ENCODE assay signal across 8 mouse cellular contexts in genomic region chr2:30236426-30237198, GRCm38 (mm10). TPM values are rescaled to one million over a fixed set of nuclear protein-coding genes. Genes with fewer than 3 reads are reported as not detected.
A peak's percentile ranks its signal among the peaks of the same experiment; 100 is the strongest.
DNase-seq lines count a peak whose midpoint lies in the region; ATAC-seq and TF ChIP-seq lines count a peak whose summit lies in the region.

No protein-coding gene starts in this region.

- H3K9ac ChIP-seq in heart, embryonic 11.5 days (ENCODE audit: low read depth, low read length) = peak overlapping the region; percentile 94
- H3K9ac ChIP-seq in ES-Bruce4 (ENCODE audit: low read depth, poor library complexity, severe bottlenecking) = peak overlapping the region; percentile 87
- H3K9ac ChIP-seq in forebrain, embryonic 11.5 days (ENCODE audit: low read length) = peak overlapping the region; percentile 74
- peak overlapping the region; percentile 83 for H3K9ac ChIP-seq in limb, embryonic 15.5 days

- peaks cover 30% of the 10 kb centered on the region for H3K4me1 ChIP-seq in heart, embryonic 11.5 days (ENCODE audit: control insufficient read depth, insufficient read depth, low read length)
- no peaks in the 10 kb centered on the region for H3K4me1 ChIP-seq in ES-Bruce4 (ENCODE audit: control insufficient read depth, insufficient read depth, low read length)
- H3K4me1 ChIP-seq in forebrain, embryonic 11.5 days (replicated peaks; ENCODE audit: control insufficient read depth, insufficient read depth, low read length) = peaks cover 10% of the 10 kb centered on the region; the same call in 1 of the 2 replicates
- peaks cover 27% of the 10 kb centered on the region for H3K4me1 ChIP-seq in limb, embryonic 15.5 days

- peak overlapping the region; percentile 97 for H3K4me2 ChIP-seq in heart, embryonic 11.5 days
- H3K4me2 ChIP-seq in forebrain, embryonic 11.5 days (ENCODE audit: low read depth, low read length, severe bottlenecking) = peak overlapping the region; percentile 80
- H3K4me2 ChIP-seq in limb, embryonic 15.5 days = peak overlapping the region; percentile 77

- peak overlapping the region; percentile 92 for H3K27ac ChIP-seq in heart, embryonic 11.5 days (ENCODE audit: low read depth, low read length)
- 0 out of 2 replicates have a peak overlapping the region, but pooled peaks have one; percentile 3 for H3K27ac ChIP-seq in ES-Bruce4 (ENCODE audit: insufficient read depth, low read length)
- peak overlapping the region; percentile 48; the same call in 1 of the 2 replicates for H3K27ac ChIP-seq in forebrain, embryonic 11.5 days (ENCODE audit: low read depth, low read length)
- H3K27ac ChIP-seq in limb, embryonic 15.5 days = peak overlapping the region; percentile 94

- 4% methylated on average over 18 of the region's 18 CpGs for WGBS in heart, embryonic 11.5 days (ENCODE audit: insufficient replicate concordance)
- WGBS in forebrain, embryonic 11.5 days = 7% methylated on average over 18 of the region's 18 CpGs
- WGBS in limb, embryonic 15.5 days = 2% methylated on average over 18 of the region's 18 CpGs

- no peak for ATAC-seq in heart, embryonic 11.5 days (replicated peaks; ENCODE audit: insufficient number of reproducible peaks, low FRiP score, low TSS enrichment)
- 0 out of 2 replicates have a peak, but pooled peaks have one; percentile 5 for ATAC-seq in forebrain, embryonic 11.5 days (replicated peaks; ENCODE audit: low FRiP score)
- ATAC-seq in limb, embryonic 15.5 days (ENCODE audit: insufficient number of reproducible peaks, low FRiP score, low TSS enrichment, low read depth) = no peak

- no peak for TF ChIP-seq POLR2A in ES-Bruce4 (IDR thresholded peaks at IDR 0.05; ENCODE audit: insufficient read depth, low read length)

- no peak for TF ChIP-seq CTCF in ES-Bruce4 (IDR thresholded peaks at IDR 0.05; ENCODE audit: low read depth, low read length)

- H3K36me3 ChIP-seq in heart, embryonic 11.5 days (ENCODE audit: control insufficient read depth, insufficient read depth, low read length) = peaks cover 10% of the 10 kb centered on the region
- H3K36me3 ChIP-seq in ES-Bruce4 (ENCODE audit: control insufficient read depth, insufficient read depth, low read length, poor library complexity, severe bottlenecking) = no peaks in the 10 kb centered on the region; the same call in 1 of the 2 replicates
- peaks cover 3% of the 10 kb centered on the region; the same call in 1 of the 2 replicates for H3K36me3 ChIP-seq in forebrain, embryonic 11.5 days (ENCODE audit: control insufficient read depth, insufficient read depth, low read length)
- peaks cover 17% of the 10 kb centered on the region for H3K36me3 ChIP-seq in limb, embryonic 15.5 days

- no peak for DNase-seq in heart, postnatal 4 days
- no peak for DNase-seq in forebrain, embryonic 11.5 days (ENCODE audit: low spot score)
- no peak for DNase-seq in urinary bladder, postnatal 36 days (ENCODE audit: low spot score in 2 of 2)
- no peak for DNase-seq in layer of hippocampus, adult 9-10 months (ENCODE audit: low spot score)
- no peak for DNase-seq in frontal cortex, postnatal 10 days (ENCODE audit: low spot score in 2 of 2)

- H3K4me3 ChIP-seq in heart, embryonic 11.5 days (ENCODE audit: low read depth, low read length) = peak overlapping the region; percentile 95
- H3K4me3 ChIP-seq in ES-Bruce4 (ENCODE audit: low read depth, low read length) = peak overlapping the region; percentile 73
- H3K4me3 ChIP-seq in forebrain, embryonic 11.5 days (ENCODE audit: low read depth, low read length) = peak overlapping the region; percentile 89
- peak overlapping the region; percentile 89 for H3K4me3 ChIP-seq in limb, embryonic 15.5 days

- no peaks in the 10 kb centered on the region for H3K27me3 ChIP-seq in heart, embryonic 11.5 days (ENCODE audit: control insufficient read depth, insufficient read depth, low read length)
- H3K27me3 ChIP-seq in ES-Bruce4 (ENCODE audit: control insufficient read depth, insufficient read depth, low read length, poor library complexity, severe bottlenecking) = no peaks in the 10 kb centered on the region
- H3K27me3 ChIP-seq in forebrain, embryonic 11.5 days (ENCODE audit: control insufficient read depth, insufficient read depth, low read length) = no peaks in the 10 kb centered on the region
- no peaks in the 10 kb centered on the region for H3K27me3 ChIP-seq in limb, embryonic 15.5 days

- no peaks in the 10 kb centered on the region for H3K9me3 ChIP-seq in heart, embryonic 11.5 days (replicated peaks; ENCODE audit: control insufficient read depth, low read length)
- H3K9me3 ChIP-seq in ES-Bruce4 (replicated peaks; ENCODE audit: control insufficient read depth, insufficient read depth, low read length, poor library complexity, severe bottlenecking) = peaks cover 3% of the 10 kb centered on the region; the same call in 1 of the 2 replicates
- H3K9me3 ChIP-seq in forebrain, embryonic 11.5 days (ENCODE audit: control insufficient read depth, low read length) = no peaks in the 10 kb centered on the region
- H3K9me3 ChIP-seq in limb, embryonic 15.5 days = no peaks in the 10 kb centered on the region

- TF ChIP-seq EP300 in ES-Bruce4 (IDR thresholded peaks at IDR 0.05; ENCODE audit: insufficient read depth, low read depth, low read length) = no peak

RNA-seq across cellular contexts. Expression of gene Lrrc8a, which starts 0.9 kb away (rescaled TPM):
- 38.1 and 46.9 TPM in 2 replicates for polyA plus RNA-seq in heart, embryonic 11.5 days (2014; fragmentation: Nextera tagmentation; extraction: Ambion mirVana)
- total RNA-seq in heart, postnatal 4 days (2021) = 10 to 100 TPM; 56.3 to 59.2 TPM
- polyA plus RNA-seq in ES-Bruce4 (2011; ENCODE audit: insufficient read depth, insufficient read length, low read depth, missing spikeins) = 19.2 and 22.0 TPM in 2 replicates
- polyA plus RNA-seq in forebrain, embryonic 11.5 days (2014; fragmentation: Nextera tagmentation; extraction: Ambion mirVana) = 50.7 and 54.5 TPM in 2 replicates
- 40.6 and 42.5 TPM in 2 replicates for polyA plus RNA-seq in limb, embryonic 15.5 days (2015; fragmentation: Nextera tagmentation; extraction: Ambion mirVana)

RNA-seq across cellular contexts. Expression of gene Gm28035, which starts 3.8 kb away (rescaled TPM):
- polyA plus RNA-seq in heart, embryonic 11.5 days (2014; fragmentation: Nextera tagmentation; extraction: Ambion mirVana) = 0.49 TPM in 1 of 2 replicates, not detected in the other
- 1 to 10 TPM in 1 of 2 experiments, under 1 TPM in 1; 0.88 to 1.5 TPM for total RNA-seq in heart, postnatal 4 days (2021)
- polyA plus RNA-seq in ES-Bruce4 (2011; ENCODE audit: insufficient read depth, insufficient read length, low read depth, missing spikeins) = 1.5 TPM in 1 of 2 replicates, not detected in the other
- polyA plus RNA-seq in forebrain, embryonic 11.5 days (2014; fragmentation: Nextera tagmentation; extraction: Ambion mirVana) = 0.20 and 0.28 TPM in 2 replicates
- 0.10 and 0.11 TPM in 2 replicates for polyA plus RNA-seq in limb, embryonic 15.5 days (2015; fragmentation: Nextera tagmentation; extraction: Ambion mirVana)

RNA-seq across cellular contexts. Expression of gene Phyhd1, which starts 29.4 kb away (rescaled TPM):
- 4.7 and 7.4 TPM in 2 replicates for polyA plus RNA-seq in heart, embryonic 11.5 days (2014; fragmentation: Nextera tagmentation; extraction: Ambion mirVana)
- 10 to 100 TPM; 20.6 to 26.0 TPM for total RNA-seq in heart, postnatal 4 days (2021)
- polyA plus RNA-seq in ES-Bruce4 (2011; ENCODE audit: insufficient read depth, insufficient read length, low read depth, missing spikeins) = 11.4 and 13.0 TPM in 2 replicates
- 3.8 and 3.9 TPM in 2 replicates for polyA plus RNA-seq in forebrain, embryonic 11.5 days (2014; fragmentation: Nextera tagmentation; extraction: Ambion mirVana)
- 5.9 and 6.8 TPM in 2 replicates for polyA plus RNA-seq in limb, embryonic 15.5 days (2015; fragmentation: Nextera tagmentation; extraction: Ambion mirVana)

RNA-seq across cellular contexts. Expression of gene Kyat1, which starts 31.0 kb away (rescaled TPM):
- polyA plus RNA-seq in heart, embryonic 11.5 days (2014; fragmentation: Nextera tagmentation; extraction: Ambion mirVana) = 13.6 and 15.5 TPM in 2 replicates
- 10 to 100 TPM; 33.3 to 35.3 TPM for total RNA-seq in heart, postnatal 4 days (2021)
- 9.6 and 12.3 TPM in 2 replicates for polyA plus RNA-seq in ES-Bruce4 (2011; ENCODE audit: insufficient read depth, insufficient read length, low read depth, missing spikeins)
- 8.4 and 9.6 TPM in 2 replicates for polyA plus RNA-seq in forebrain, embryonic 11.5 days (2014; fragmentation: Nextera tagmentation; extraction: Ambion mirVana)
- 12.4 TPM in 2 replicates for polyA plus RNA-seq in limb, embryonic 15.5 days (2015; fragmentation: Nextera tagmentation; extraction: Ambion mirVana)

RNA-seq across cellular contexts. Expression of gene Gm28038, which starts 44.2 kb away (rescaled TPM):
- not detected in 2 replicates for polyA plus RNA-seq in heart, embryonic 11.5 days (2014; fragmentation: Nextera tagmentation; extraction: Ambion mirVana)
- total RNA-seq in heart, postnatal 4 days (2021) = 1 to 10 TPM in 1 of 2 experiments, not detected in 1; 4.6 TPM
- polyA plus RNA-seq in ES-Bruce4 (2011; ENCODE audit: insufficient read depth, insufficient read length, low read depth, missing spikeins) = 114 and 138 TPM in 2 replicates
- not detected in 2 replicates for polyA plus RNA-seq in forebrain, embryonic 11.5 days (2014; fragmentation: Nextera tagmentation; extraction: Ambion mirVana)
- polyA plus RNA-seq in limb, embryonic 15.5 days (2015; fragmentation: Nextera tagmentation; extraction: Ambion mirVana) = not detected in 2 replicates

Comparison
In these comparisons a context has a peak if more than half of its experiments do, and no peak if none do; other contexts are left out.
1. H3K27ac ChIP-seq: peak in every context shown above with its lines; median percentile 94 in limb, embryonic 15.5 days; 92 in heart, embryonic 11.5 days; 48 in forebrain, embryonic 11.5 days; 3 in ES-Bruce4.